8 mouse cellular contexts compared by ENCODE assay signal in the genomic region with DNA sequence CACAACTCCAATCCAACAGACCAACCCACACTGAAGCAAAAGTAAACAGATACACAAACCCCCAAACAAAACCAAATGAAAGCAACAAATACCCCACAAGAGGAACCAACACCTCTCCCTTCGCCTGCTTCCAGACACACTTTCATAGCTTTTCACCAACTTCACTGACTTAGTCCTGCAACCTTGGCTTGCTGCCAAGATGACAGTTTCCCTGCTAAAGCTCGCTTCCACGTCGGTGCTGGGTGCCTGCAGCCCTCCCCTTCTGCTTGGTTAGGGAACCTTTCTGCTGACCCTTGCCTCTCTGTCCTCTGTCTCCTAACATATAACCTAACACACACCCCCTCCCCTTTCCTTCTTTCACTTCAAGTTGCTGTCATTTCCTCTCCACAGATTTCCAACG. TPM values are rescaled to one million over a fixed set of nuclear protein-coding genes. Genes with fewer than 3 reads are reported as not detected.
DNase-seq lines count a peak whose midpoint lies in the region; ATAC-seq and TF ChIP-seq lines count a peak whose summit lies in the region.

No protein-coding gene starts in this region.

- peaks cover 6% of the 10 kb centered on the region for H3K4me1 ChIP-seq in cortical plate, adult 2 months (ENCODE audit: control insufficient read depth, insufficient read depth, low read length)
- H3K4me1 ChIP-seq in hindbrain, embryonic 10.5 days (replicated peaks) = peaks cover 20% of the 10 kb centered on the region
- peaks cover 17% of the 10 kb centered on the region for H3K4me1 ChIP-seq in limb, embryonic 15.5 days
- H3K4me1 ChIP-seq in midbrain, postnatal 0 days (ENCODE audit: insufficient read depth, low read length) = peaks cover 12% of the 10 kb centered on the region; the same call in 1 of the 2 replicates

- peak overlapping the region; percentile 76 for H3K4me2 ChIP-seq in limb, embryonic 15.5 days
- peak overlapping the region; percentile 71 for H3K4me2 ChIP-seq in midbrain, postnatal 0 days (ENCODE audit: low read depth, low read length, poor library complexity, severe bottlenecking)

- WGBS in hindbrain, embryonic 10.5 days = 50% methylated on average over 5 of the region's 5 CpGs
- 18% methylated on average over 5 of the region's 5 CpGs for WGBS in limb, embryonic 15.5 days
- 29% methylated on average over 5 of the region's 5 CpGs for WGBS in midbrain, postnatal 0 days

- DNase-seq in layer of hippocampus, adult 2 months (ENCODE audit: low spot score in 2 of 2) = peak in 1 of 2 experiments; percentile 21
- no peak for DNase-seq in layer of hippocampus, adult 9-10 months (ENCODE audit: low spot score)
- peak; percentile 44 for DNase-seq in MN1 (ENCODE audit: low spot score)
- no peak for DNase-seq in hindbrain, embryonic 10.5 days (ENCODE audit: low spot score)
- peak; percentile 4 for DNase-seq in midbrain, postnatal 0 days (ENCODE audit: low spot score)

- H3K27ac ChIP-seq in layer of hippocampus, adult 2 months = no peak overlapping the region
- H3K27ac ChIP-seq in cortical plate, adult 2 months (ENCODE audit: insufficient read depth, low read length) = no peak overlapping the region
- H3K27ac ChIP-seq in hindbrain, embryonic 10.5 days = no peak overlapping the region
- no peak overlapping the region for H3K27ac ChIP-seq in limb, embryonic 15.5 days
- H3K27ac ChIP-seq in midbrain, postnatal 0 days (ENCODE audit: low read depth, low read length) = no peak overlapping the region

- ATAC-seq in limb, embryonic 15.5 days (ENCODE audit: insufficient number of reproducible peaks, low FRiP score, low TSS enrichment, low read depth) = no peak
- ATAC-seq in midbrain, postnatal 0 days (ENCODE audit: low FRiP score) = no peak
- no peak for ATAC-seq in monocyte, adult 5-6 weeks (replicated peaks; ENCODE audit: insufficient number of reproducible peaks, low FRiP score, low TSS enrichment, poor library complexity, severe bottlenecking)

- TF ChIP-seq CTCF in layer of hippocampus, adult 2 months (conservative IDR thresholded peaks at IDR 0.05) = no peak
- no peak for TF ChIP-seq CTCF in cortical plate, adult 2 months (IDR thresholded peaks at IDR 0.05; ENCODE audit: extremely low read depth, insufficient read depth, low read length)
- no peak for TF ChIP-seq CTCF in midbrain, postnatal 0 days (IDR thresholded peaks at IDR 0.05)

- H3K9me3 ChIP-seq in hindbrain, embryonic 10.5 days = no peaks in the 10 kb centered on the region
- H3K9me3 ChIP-seq in limb, embryonic 15.5 days = no peaks in the 10 kb centered on the region
- no peaks in the 10 kb centered on the region for H3K9me3 ChIP-seq in midbrain, postnatal 0 days (ENCODE audit: low read length)

- no peak for TF ChIP-seq POLR2A in cortical plate, adult 2 months (IDR thresholded peaks at IDR 0.05; ENCODE audit: extremely low read depth, insufficient read depth, low read length)

- no peak overlapping the region for H3K9ac ChIP-seq in limb, embryonic 15.5 days
- H3K9ac ChIP-seq in midbrain, postnatal 0 days (replicated peaks; ENCODE audit: low read length, poor library complexity, severe bottlenecking) = no peak overlapping the region

- H3K27me3 ChIP-seq in hindbrain, embryonic 10.5 days (ENCODE audit: insufficient read depth, poor library complexity, severe bottlenecking) = no peaks in the 10 kb centered on the region
- H3K27me3 ChIP-seq in limb, embryonic 15.5 days = no peaks in the 10 kb centered on the region
- no peaks in the 10 kb centered on the region for H3K27me3 ChIP-seq in midbrain, postnatal 0 days (ENCODE audit: insufficient read depth, low read length)

- H3K36me3 ChIP-seq in hindbrain, embryonic 10.5 days = peaks cover 6% of the 10 kb centered on the region
- no peaks in the 10 kb centered on the region for H3K36me3 ChIP-seq in limb, embryonic 15.5 days
- H3K36me3 ChIP-seq in midbrain, postnatal 0 days (ENCODE audit: insufficient read depth, low read length) = no peaks in the 10 kb centered on the region

- peak overlapping the region; percentile 98 for H3K4me3 ChIP-seq in layer of hippocampus, adult 2 months
- H3K4me3 ChIP-seq in cortical plate, adult 2 months (ENCODE audit: insufficient read depth, low read length) = peak overlapping the region; percentile 91
- H3K4me3 ChIP-seq in hindbrain, embryonic 10.5 days = peak overlapping the region; percentile 98
- H3K4me3 ChIP-seq in limb, embryonic 15.5 days = peak overlapping the region; percentile 92
- peak overlapping the region; percentile 97 for H3K4me3 ChIP-seq in midbrain, postnatal 0 days (ENCODE audit: low read depth, low read length)

RNA-seq across cellular contexts. Expression of a gene that starts 1.4 kb away (rescaled TPM):
- total RNA-seq in layer of hippocampus, adult 2 months (2021) = 10 to 100 TPM; 38.7 to 43.1 TPM
- 16.0 and 17.1 TPM in 2 replicates for polyA plus RNA-seq in cortical plate, adult 2 months (2012; rRNA removed)
- polyA plus RNA-seq in hindbrain, embryonic 10.5 days (2016; fragmentation: Nextera tagmentation; extraction: Ambion mirVana) = 12.4 and 16.6 TPM in 2 replicates
- polyA plus RNA-seq in limb, embryonic 15.5 days (2015; fragmentation: Nextera tagmentation; extraction: Ambion mirVana) = 19.0 and 23.8 TPM in 2 replicates
- total RNA-seq in midbrain, postnatal 0 days (2014; rRNA removed) = 16.6 and 20.0 TPM in 2 replicates
- polyA plus RNA-seq in midbrain, postnatal 0 days (2015; fragmentation: Nextera tagmentation; extraction: Ambion mirVana) = 24.2 and 30.6 TPM in 2 replicates
- 40.3 to 68.9 TPM (median 52.9 TPM) in 3 replicates for total RNA-seq in monocyte, adult 5-6 weeks (2017)

Comparison
In these comparisons a context has a peak if more than half of its experiments do, and no peak if none do; other contexts are left out.
1. DNase-seq: peak in MN1 (single experiment) and midbrain, postnatal 0 days (single experiment); none in layer of hippocampus, adult 9-10 months (single experiment) and hindbrain, embryonic 10.5 days (single experiment).
2. Peak in every context shown above with its lines, with median percentiles within 50 percentile points of each other: H3K4me3 ChIP-seq.